Mouse (Mus musculus): ENCODE measurements around the gene Rnaseh2c.

The Rnaseh2c gene

DNA sequence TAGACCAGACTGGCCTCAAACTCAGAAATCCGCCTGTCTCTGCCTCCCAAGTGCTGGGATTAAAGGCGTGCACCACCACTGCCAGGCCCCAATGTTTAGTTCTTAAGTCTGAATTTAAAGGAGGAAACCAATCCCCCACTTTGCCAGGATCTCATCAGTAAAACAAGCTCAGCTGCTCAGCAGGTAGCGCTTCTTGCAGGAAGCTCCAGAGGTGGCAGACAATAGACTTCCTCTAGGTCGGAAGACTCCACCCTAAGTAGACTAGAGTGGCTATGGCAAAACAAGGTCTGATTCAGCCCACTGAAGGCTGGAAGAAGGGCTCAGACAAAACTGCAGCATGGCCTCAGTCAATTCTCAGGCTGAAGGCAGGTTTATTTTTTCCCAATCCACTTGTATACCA is 21.7 kb upstream of the Rnaseh2c start:
- no peak for DNase-seq

DNA sequence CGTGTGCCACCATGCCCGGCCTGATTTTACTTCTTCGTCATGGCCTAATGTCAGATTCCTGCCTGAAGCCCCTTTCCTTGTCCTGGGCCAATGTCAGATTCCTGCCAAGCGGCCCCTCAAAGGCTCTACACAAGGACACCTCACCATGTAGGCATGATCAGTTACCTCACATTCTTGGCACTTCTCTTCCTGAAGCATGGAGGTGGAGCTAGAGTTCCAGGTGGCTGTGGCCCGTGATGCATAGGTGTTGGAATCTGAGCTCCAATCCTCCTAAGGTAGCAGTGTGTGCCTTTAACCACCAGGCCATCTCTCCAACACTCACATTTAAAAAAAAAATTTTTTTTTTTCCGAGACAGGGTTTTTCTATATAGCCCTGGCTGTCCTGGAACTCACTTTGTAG is 20.9 kb upstream of the Rnaseh2c start:
- no peak for DNase-seq

DNA sequence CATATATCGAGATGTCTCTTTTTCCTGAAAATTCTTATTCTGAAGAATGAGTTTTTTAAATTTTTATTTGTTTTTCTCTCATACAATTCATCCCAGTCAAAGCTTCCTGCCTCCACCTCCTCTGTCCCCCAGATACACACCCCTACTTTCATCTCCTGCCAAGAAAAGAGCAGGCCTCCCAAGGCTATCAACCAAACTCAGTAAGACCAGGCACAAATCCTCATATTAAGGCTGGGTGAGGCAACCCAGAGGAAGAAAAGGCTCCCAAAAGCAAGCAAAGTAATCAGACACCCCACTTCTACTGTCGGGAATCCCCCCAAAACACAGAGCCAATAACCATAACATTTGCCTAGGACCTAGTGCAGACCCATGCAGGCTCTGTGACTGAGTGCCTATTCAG is 19.7 kb upstream of the Rnaseh2c start:
- DNase-seq, result no peak

DNA sequence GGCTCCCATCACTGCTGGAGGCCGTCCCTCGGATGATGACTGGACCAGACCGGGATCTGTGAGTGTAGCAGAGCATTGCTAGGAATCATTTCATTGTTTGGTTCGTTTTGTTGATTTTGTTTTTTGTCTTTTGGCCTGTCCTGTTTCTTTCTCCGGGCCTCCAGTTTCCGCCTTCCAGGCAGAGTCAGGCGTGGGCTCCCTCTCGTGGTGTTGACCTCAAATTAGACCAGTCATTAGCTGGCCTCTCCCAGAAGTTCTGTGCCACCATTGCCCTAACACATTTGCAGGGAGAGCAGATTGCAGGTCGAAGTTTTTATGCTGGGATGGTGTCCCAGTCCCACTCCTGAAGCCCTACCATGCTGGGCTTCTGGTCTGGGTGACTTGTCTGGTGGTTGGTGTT is 12.5 kb upstream of the Rnaseh2c start:
- no peak for DNase-seq

DNA sequence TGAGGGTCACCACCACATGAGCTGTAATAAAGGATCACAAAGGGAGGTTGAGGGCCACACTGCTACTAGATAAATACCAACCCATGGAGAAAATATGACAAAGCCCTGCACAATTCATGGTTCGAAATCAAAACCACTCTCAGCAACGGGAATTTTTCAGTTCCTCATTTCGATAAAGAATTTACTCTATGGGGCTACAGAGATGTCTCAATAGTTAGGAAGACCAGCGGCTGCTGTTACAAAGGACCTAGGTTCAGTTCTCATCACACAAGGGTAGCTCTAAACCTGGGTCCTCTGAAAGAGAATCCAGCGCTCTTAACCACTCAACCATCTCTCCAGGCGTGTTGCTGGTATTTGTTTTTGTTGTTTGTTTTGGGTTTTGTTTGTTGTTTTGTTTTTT is 9.8 kb upstream of the Rnaseh2c start:
- DNase-seq, result no peak

DNA sequence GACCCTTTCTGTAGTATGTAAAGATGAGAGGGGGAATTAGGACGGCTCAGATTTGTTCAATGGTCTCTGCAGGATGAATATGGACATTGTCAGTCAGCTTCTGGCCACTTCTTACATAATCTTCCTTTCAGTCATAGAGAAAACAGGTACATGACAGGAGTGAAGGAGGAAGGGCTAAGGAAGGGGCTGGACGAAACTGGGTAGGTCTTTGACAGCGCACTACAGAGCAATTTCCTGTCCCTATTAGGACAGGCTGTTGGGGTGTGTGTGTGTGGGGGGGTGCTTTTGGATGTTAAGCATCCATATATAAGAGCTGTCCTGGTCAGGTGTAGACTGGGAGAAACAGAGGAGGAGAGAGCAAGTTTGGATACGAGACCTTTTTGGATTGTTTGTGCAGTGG is 2.4 kb upstream of the Rnaseh2c start:
- DNase-seq, result no peak

DNA sequence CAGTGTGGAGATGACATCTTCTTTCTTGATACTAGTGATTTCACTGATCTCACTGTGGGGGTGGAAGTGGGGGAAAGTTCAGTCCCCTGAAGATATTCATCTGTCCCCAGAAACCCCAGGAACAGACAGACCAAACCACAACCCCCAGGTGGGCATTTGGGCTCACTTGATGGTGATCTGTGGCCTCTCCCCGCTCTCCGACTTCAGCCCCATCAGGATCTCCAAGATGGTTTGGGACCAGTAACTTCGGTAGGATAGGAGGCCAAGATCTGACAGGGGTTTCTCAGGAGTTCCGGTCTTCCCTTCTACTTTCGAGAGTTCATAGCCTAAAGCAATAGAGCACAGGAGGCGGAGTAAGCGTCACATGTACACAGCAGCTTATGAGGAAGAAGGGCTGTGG is 2.0 kb downstream of the Rnaseh2c start:
- no peak for DNase-seq

DNA sequence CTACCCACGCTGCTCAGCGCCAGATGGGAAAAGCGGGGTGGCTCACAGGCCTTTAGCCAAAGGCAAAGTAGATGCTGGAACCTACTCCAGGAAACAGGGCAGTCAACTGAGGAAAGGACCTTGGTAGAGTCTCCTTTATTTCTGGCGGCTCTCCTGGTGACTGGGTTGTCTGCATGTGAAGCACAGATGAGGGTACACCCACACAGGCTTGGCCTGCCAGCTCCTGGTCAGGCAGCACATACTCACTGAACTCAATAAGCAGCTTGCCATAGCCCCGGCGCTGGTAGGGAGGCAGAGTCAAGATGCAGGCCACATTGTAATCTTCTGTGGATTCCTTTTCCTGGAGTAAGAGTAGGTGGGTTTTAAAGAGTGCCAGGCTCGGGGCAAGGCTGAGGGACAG is 3.5 kb downstream of the Rnaseh2c start:
- DNase-seq, result peak; percentile 69

DNA sequence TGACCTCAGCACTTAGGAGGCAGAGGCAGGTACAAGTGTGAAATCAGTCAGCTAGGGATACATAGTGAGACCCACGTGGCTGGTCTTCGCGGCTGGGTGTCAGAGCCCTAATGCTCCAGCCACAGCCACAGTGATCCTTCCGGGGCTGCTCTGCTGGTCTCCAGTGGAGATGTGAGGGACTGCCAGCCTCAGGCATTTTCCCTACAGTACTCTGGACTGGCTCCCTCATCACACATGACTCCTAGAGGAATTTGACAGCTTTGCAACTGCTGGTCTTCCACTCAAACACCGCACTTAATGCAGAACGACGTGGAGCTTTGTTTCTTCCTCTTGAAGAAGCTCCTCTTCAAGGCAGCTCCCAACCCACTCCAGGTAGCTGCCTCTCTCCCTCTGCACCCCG is 4.5 kb downstream of the Rnaseh2c start:
- DNase-seq, result no peak

DNA sequence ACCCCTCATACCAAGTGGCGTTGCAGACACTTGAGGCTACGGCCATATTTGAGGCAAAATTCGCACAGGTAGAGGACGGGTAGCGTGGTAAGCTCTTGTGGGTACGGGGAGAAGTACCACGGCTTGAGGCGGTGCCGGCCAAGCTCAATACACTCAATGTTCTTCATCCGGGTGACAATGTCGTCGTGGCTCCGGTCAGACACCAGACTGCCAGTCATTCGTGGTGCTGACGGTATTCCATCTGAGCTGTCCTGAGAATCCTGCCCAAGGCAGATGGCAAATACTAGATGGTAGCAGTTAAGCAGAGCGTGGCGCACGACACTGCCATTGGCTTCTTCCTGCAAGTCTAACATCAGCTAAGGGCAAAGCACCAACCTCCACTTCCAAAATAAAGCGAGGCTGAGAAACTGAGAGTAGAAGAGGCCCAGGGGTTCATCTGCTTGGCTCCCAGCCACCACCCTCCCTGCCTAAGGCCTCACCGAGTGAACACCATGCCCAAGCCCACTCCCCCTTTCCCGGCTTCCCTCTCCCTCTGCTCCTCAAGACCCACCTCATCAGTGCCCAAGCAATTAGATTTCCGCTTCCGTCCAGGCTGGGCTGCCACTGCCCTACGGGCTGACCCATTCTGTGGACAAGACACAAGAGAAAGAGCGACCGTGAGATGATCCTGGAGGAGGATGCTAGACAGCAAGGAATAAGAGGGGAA is 6.2 kb downstream of the Rnaseh2c start:
- no peak for DNase-seq

DNA sequence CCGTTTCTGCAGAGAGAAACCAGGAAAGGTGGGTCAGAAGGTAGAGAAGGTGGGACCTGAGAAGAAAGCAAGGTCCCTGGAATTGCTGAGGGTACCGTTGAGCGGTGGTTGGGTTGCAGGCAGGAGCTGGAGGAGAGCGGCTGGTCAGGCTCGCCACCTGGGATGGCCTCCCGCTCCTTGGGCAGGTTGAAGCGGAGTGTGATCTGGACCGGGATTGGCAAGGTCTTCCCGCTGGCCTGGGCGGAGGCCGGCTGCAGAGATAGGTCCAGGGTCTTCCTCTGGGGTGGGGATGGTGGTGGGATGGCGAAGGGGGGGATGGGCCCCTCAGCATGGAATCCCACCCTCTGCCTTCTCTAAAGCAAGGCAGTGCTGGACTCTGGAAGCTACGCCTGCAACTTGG is 7.0 kb downstream of the Rnaseh2c start:
- DNase-seq, result no peak

DNA sequence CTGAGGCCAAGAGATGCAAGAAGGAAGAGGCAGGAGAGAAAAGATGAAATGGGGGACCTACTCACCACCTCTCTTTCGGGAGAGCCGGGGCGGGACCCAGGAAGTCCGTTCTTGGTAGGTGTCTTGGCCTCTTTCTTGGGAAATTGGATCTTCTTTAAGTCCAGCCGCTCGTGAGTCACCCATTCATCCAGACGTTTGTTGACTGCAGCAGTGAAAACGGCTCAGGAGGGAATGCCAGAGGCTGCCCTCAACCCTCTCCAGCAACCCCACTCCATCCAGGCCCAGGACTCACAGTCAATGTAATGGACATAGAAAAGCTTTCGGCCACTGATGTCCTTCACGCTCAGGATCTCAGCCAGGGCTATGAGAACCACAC is 7.5 kb downstream of the Rnaseh2c start:
- DNase-seq, result no peak

DNA sequence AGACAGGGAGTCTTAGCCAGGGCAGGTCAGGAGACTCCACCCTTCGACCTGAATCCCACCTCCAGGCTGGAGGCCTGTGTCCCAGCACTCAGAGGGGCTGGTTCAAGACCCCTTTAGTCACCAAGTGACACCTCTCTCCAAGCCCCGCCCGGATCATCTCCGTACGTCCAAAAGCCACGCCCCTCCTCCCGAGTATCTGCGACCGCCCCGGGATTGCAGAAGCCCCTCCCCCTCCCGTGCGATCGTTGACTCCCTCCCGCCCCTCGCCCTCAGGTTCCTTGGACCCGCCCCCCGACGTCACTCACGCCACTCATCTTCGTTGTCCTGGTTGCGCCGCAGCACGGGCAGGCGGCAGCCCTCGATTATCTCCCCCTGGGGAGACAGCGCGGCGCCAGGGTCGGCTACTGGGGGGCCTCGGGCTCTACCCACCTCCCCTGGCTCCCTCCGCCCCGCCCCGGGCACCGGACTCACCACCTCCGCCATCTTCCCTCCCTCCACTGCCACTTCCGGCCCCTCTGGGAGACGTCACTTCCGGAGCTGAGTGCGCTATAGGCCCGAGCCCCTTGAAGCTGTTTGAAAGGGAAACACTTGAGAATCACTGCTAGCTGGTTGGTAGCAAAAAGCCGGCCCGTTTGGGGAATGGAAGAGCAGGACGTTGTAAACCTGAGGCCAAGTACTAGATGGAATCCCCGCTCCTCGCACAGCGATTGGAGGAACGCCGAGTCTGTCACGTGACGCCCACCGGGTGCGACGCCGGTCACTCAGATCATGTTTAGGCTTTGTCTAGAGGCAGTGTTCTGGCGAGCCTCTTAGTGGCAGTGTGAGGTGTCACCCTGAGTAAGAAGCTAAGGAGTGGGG is 8.1 kb downstream of the Rnaseh2c start, which contains the start of gene Kat5:
Gene Kat5, minus strand, starts transcription at position 691 of the 858 bp plus-strand sequence.
- peak; percentile 92 for DNase-seq

DNA sequence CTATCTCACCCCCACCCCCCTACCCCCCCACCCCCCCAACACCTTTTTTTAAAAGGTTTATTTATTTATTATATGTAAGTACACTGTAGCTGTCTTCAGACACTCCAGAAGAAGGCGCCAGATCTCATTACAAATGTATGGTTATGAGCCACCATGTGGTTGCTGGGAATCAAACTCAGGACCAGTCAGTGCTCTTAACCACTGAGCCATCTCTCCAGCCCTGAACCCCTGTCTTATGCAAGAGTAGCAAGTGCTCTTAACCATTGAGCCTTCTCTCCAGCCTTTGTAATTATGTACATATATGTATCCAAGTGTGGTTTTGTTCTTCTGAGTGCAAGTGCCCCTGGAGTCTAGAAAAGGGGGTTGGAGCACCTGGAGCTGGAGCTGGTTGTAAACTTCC is 10.3 kb downstream of the Rnaseh2c start:
- DNase-seq, result no peak

DNA sequence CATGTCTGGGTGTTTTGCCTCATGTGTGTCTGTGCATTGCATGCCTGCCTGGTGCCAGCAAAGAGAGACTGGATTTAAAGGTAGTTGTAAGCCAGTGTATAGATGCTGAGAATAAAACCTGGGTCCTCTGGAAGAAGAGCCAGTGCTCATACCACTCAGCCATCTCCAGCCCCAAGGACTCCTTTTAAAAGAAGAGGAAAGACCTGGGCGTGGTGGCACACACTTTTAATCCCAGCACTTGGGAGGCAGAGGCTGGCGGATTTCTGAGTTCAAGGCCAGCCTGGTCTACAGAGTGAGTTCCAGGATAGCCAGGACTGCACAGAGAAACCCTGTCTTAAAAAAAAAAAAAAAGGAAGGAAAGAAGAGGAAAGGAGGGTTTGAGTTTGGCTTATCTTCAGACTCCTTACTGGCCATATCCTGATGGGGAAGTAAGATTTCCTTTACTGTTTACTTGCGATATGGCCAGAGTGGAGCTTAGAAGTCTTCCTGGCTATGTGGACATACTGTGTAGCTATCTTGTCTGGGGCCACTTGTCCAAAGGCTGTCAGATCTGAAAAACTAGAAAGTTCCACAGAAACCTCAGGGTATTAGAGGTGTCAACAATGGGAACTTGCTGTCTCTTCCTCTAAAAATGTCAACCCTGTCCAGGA is 11.2 kb downstream of the Rnaseh2c start:
- DNase-seq, result no peak

DNA sequence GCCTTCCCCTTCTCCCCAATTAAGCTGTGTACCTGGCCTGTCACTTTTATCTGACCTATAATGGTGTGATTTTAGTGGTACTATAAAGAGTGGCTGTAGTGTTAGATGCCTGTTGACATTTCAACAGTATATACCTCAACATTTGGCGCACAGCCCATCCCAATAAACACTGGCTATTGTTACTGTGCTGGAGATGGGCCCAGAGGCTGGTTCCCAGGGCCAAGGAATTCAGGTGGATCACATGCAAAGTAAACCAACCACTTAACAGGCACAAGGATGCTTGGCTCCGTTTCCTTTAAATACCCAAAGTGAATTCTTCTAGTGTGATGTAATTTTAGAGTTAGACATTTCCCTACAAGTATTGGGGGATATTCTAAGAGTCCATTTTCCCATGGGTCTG is 13.3 kb downstream of the Rnaseh2c start:
- DNase-seq, result no peak

DNA sequence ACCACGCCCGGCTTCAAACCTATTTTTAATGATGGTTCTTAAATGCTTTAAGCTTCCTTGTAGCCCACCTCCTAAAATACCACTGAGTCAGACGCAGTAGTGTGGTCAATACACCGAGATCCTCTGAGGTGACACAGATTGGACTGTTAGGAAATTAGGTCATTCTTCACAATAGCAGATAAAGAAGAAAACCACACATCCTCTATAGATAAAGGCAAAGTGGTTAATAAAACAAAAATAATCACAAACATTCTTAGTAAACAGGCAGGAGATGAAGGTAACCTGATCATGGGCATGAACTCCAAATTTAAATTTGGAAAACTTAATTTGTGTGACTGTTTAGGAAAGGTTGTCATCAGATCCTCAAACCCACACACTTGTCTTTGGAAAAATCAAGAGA is 18.3 kb downstream of the Rnaseh2c start:
- DNase-seq, result no peak

DNA sequence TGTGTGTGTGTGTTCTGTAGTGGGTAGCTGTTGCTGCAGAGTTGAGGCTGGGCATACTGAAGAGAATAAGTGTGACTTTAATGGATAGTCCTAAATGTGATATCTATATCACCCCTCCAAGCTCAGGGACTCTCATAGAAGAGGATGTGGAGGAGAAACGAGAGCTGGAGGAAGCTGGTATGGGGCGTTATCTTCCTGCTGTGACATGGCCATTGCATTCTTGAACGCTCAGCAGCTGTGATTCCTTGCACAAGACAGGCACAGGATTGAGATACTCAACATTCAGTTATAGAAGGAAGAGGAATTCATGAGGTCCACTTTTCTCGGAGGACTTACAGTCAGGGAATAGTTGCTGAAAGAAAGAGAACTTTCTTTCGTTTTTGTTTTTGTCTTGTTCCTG is 20.2 kb downstream of the Rnaseh2c start:
- DNase-seq, result no peak

DNA sequence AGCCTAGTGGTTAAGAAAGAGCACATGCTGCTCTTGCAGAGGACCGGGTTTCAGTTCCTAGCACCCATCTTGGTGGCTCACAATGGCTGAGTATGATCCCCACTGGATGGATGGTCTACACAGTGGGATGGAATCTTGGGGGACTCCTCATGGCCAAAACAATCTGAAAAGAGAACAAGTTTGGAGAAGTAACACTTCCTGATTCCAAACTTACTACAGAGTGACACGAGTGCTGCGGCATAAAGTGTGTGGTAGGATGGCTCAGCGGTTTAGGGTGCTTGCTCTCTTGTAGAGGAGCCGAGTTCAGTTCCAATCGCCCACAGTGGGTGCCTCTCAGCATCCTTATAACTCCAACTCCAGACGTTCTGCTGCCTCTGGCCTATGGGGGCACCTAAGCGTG is 23.6 kb downstream of the Rnaseh2c start:
- DNase-seq, result no peak

DNA sequence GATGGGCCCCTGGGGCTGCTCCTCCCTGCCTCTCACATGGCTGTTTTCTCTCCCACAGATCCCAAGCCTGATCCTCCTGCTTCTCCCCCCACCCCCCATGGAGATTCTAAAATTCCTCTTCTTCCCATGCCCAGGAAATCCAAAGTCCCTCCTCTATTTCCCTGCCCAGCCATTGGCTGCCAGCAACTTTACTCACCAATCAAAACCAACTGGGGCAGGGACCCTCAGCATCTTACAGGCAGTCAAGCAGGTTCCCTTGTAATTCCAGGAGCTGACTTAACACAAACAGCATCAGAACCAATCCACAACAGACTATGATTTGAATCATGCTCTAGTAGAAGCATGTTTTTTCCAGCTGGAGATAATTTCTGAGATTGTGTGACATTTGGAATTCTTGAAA is 28.2 kb downstream of the Rnaseh2c start:
- DNase-seq, result no peak

DNA sequence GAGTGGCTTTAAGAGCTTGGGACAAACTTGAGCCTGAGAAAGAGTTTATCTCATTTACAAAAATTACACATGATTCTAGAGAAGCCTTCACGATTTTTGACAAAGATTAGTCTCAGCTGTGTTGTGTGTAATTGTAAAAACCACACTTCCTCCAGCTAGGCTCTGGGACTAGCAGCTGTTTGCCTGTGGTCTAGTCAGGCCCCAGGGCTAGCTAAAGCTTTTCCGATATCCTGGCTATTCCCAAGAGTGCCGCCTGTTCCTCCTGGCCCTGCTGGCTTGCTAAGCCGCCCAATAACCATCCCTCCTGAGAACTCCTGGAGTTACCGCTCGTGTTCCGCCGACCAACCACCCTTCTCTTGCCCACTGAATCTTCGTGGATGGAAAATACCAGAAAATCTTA is 30.4 kb downstream of the Rnaseh2c start:
- no peak for DNase-seq

DNA sequence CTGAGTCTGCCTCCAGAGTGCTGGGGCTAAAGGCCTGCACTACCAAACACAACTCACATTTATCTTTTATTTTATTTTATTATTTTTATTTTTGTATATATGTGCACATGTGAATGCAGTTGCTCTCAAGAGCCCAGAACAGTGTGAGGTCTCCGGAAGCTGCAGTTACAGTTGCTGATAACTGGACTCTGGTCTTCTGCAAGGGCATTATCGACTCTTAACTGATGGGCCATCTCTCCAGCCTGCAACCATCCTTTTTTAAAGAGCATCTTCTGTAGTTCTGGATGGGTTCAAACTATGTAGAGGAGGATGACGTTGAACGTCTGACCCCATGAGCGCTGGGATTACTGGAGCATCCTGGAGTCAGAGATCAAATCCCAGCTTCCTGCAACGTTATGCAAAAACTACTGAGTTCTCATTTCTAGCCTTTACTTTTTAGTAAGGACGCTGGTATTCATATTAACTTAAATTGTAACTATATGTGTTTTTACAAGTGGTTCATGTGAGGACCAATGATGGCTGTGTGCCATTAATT is 34.4 kb downstream of the Rnaseh2c start:
- DNase-seq, result no peak

DNA sequence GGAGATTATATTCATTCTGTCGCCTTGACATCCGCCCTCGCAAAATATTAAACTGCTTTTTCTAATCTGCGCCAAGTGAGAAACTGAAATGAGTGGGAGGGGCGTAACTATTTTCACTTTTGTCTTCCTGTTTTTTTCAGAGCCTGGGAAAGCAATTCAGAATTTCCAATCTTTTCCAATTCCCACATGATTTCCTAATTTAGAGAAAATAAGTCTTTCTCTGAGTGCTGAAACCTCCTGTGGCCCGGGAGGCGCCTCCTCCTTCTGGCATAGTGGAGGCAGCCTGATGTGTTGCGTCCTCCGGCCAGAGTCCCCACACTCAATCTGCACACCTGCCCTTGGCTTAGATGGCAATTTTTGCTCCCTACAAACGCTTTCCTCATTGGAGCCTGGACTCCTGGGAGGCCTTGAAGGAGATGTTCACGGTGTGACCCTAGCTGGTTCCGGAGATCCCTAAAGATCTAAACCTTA is 34.9 kb downstream of the Rnaseh2c start:
- peak; percentile 67 for DNase-seq

Measured in layer of hippocampus, adult 9-11 months (tissue).